In genomic region chr8:104808542-104809413, GRCm38 (mm10) we compare ENCODE assay signal across 19 mouse cellular contexts. TPM values are rescaled to one million over a fixed set of nuclear protein-coding genes. Genes with fewer than 3 reads are reported as not detected.
DNase-seq lines count a peak whose midpoint lies in the region; ATAC-seq and TF ChIP-seq lines count a peak whose summit lies in the region.
"Had no signal": no experiment of that assay in that cellular context is flagged by ENCODE, and none has a peak within 500 bp of the region (broad histone marks: within the 10 kb centered on the region; RNA-seq: fewer than 3 reads in every experiment).

No protein-coding gene starts in this region.

- no peak overlapping the region for H3K27ac ChIP-seq in intestine, postnatal 0 days (ENCODE audit: low read depth, low read length)
- H3K27ac ChIP-seq in midbrain, embryonic 15.5 days: no peak overlapping the region
- H3K27ac ChIP-seq: embryonic facial prominence, embryonic 13.5 days; forebrain, embryonic 10.5 days; heart, adult 2 months; kidney, embryonic 15.5 days; limb, embryonic 10.5 days; lung, embryonic 15.5 days had no signal

- H3K4me1 ChIP-seq in intestine, postnatal 0 days (replicated peaks; ENCODE audit: control insufficient read depth, insufficient read depth, low read length): no peaks in the 10 kb centered on the region
- H3K4me1 ChIP-seq in midbrain, embryonic 15.5 days: peaks cover 3% of the 10 kb centered on the region; the same call in 1 of the 2 replicates
- H3K4me1 ChIP-seq: embryonic facial prominence, embryonic 13.5 days; kidney, embryonic 15.5 days; lung, embryonic 15.5 days had no signal

- no peaks in the 10 kb centered on the region for H3K36me3 ChIP-seq in intestine, postnatal 0 days (ENCODE audit: control insufficient read depth, insufficient read depth)
- no peaks in the 10 kb centered on the region for H3K36me3 ChIP-seq in midbrain, embryonic 15.5 days (replicated peaks)
- H3K36me3 ChIP-seq: embryonic facial prominence, embryonic 13.5 days; forebrain, embryonic 10.5 days; kidney, embryonic 15.5 days; limb, embryonic 10.5 days; lung, embryonic 15.5 days had no signal

- no peaks in the 10 kb centered on the region for H3K27me3 ChIP-seq in intestine, postnatal 0 days (replicated peaks; ENCODE audit: control insufficient read depth, insufficient read depth, low read length)
- no peaks in the 10 kb centered on the region for H3K27me3 ChIP-seq in midbrain, embryonic 15.5 days (replicated peaks)
- H3K27me3 ChIP-seq: embryonic facial prominence, embryonic 13.5 days; kidney, embryonic 15.5 days; lung, embryonic 15.5 days had no signal

- H3K9me3 ChIP-seq in intestine, postnatal 0 days (ENCODE audit: control insufficient read depth): no peaks in the 10 kb centered on the region
- no peaks in the 10 kb centered on the region for H3K9me3 ChIP-seq in midbrain, embryonic 15.5 days
- H3K9me3 ChIP-seq: embryonic facial prominence, embryonic 13.5 days; forebrain, embryonic 10.5 days; kidney, embryonic 15.5 days; limb, embryonic 10.5 days; lung, embryonic 15.5 days had no signal

- H3K4me3 ChIP-seq in intestine, postnatal 0 days (ENCODE audit: low read depth, low read length): no peak overlapping the region
- H3K4me3 ChIP-seq in midbrain, embryonic 15.5 days: no peak overlapping the region
- H3K4me3 ChIP-seq: embryonic facial prominence, embryonic 13.5 days; forebrain, embryonic 10.5 days; heart, adult 2 months; kidney, embryonic 15.5 days; limb, embryonic 10.5 days; lung, embryonic 15.5 days had no signal

- 39% methylated on average over 7 of the region's 7 CpGs for WGBS in intestine, postnatal 0 days
- WGBS in midbrain, embryonic 15.5 days: 89% methylated on average over 7 of the region's 7 CpGs

- H3K4me2 ChIP-seq in intestine, postnatal 0 days (replicated peaks; ENCODE audit: low read depth): no peak overlapping the region
- no peak overlapping the region for H3K4me2 ChIP-seq in midbrain, embryonic 15.5 days
- H3K4me2 ChIP-seq: embryonic facial prominence, embryonic 13.5 days; kidney, embryonic 15.5 days; lung, embryonic 15.5 days had no signal

- no peak overlapping the region for H3K9ac ChIP-seq in intestine, postnatal 0 days (ENCODE audit: low read depth, low read length)
- no peak overlapping the region for H3K9ac ChIP-seq in midbrain, embryonic 15.5 days
- H3K9ac ChIP-seq: embryonic facial prominence, embryonic 13.5 days; kidney, embryonic 15.5 days; lung, embryonic 15.5 days had no signal

- TF ChIP-seq CTCF in intestine, postnatal 0 days (IDR thresholded peaks at IDR 0.05; ENCODE audit: low read depth): no peak

- peak; percentile 17 to 62 for DNase-seq in adrenal gland, adult (ENCODE audit: inconsistent age in 2 of 2, low spot score in 1 of 2)
- no peak for DNase-seq in adrenal gland, postnatal 4 days (ENCODE audit: low spot score in 2 of 2)
- DNase-seq in adrenal gland, adult 8-10 months: peak; percentile 3
- peak; percentile 33 for DNase-seq in cerebellum, adult 8-10 months
- DNase-seq in frontal cortex, postnatal 14 days (ENCODE audit: low spot score in 2 of 2): no peak
- no peak for DNase-seq in layer of hippocampus, adult 9-10 months (ENCODE audit: low spot score)
- DNase-seq: heart, adult 2 months; thymus, postnatal 14 days had no signal

- ATAC-seq in intestine, postnatal 0 days: peak; percentile 61
- ATAC-seq in midbrain, embryonic 15.5 days (replicated peaks): no peak
- ATAC-seq: hindbrain, embryonic 16.5 days had no signal

RNA-seq across cellular contexts. Expression of gene Ces2b, which starts 22.6 kb away (rescaled TPM):
- 1 to 10 TPM; 2.8 to 8.4 TPM for total RNA-seq in adrenal gland, postnatal 4 days (2021)
- under 1 TPM; 0.10 to 0.70 (median 0.42) TPM for total RNA-seq in adrenal gland, adult 8-10 months (2022)
- polyA plus RNA-seq in intestine, postnatal 0 days (2015; fragmentation: Nextera tagmentation; extraction: Ambion mirVana): 0.52 and 1.2 TPM in 2 replicates
- polyA plus RNA-seq in midbrain, embryonic 15.5 days (2015; fragmentation: Nextera tagmentation; extraction: Ambion mirVana): 0.28 and 0.42 TPM in 2 replicates
- total RNA-seq: megakaryocyte-erythroid progenitor cell, adult 5-6 weeks had no signal

RNA-seq across cellular contexts. Expression of gene Ces2c, which starts 38.1 kb away (rescaled TPM):
- under 1 TPM in 1 of 2 experiments, not detected in 1; 0.34 TPM for total RNA-seq in adrenal gland, postnatal 4 days (2021)
- total RNA-seq in adrenal gland, adult 8-10 months (2022): not detected
- polyA plus RNA-seq in intestine, postnatal 0 days (2015; fragmentation: Nextera tagmentation; extraction: Ambion mirVana): 6.1 and 7.2 TPM in 2 replicates
- polyA plus RNA-seq in midbrain, embryonic 15.5 days (2015; fragmentation: Nextera tagmentation; extraction: Ambion mirVana): not detected in 2 replicates
- total RNA-seq: heart, adult 2 months; heart, postnatal 25 days; layer of hippocampus, adult 8-10 months; megakaryocyte-erythroid progenitor cell, adult 5-6 weeks had no signal
- polyA plus RNA-seq: embryonic facial prominence, embryonic 13.5 days; forebrain, embryonic 10.5 days; heart, adult 2 months; hindbrain, embryonic 16.5 days; limb, embryonic 10.5 days; lung, embryonic 15.5 days had no signal

Comparison
In these comparisons a context has a peak if more than half of its experiments do, and no peak if none do; other contexts are left out.
1. DNase-seq: peak in adrenal gland, adult (2 of 2), adrenal gland, adult 8-10 months (single experiment) and cerebellum, adult 8-10 months (single experiment); none in adrenal gland, postnatal 4 days (0 of 2), frontal cortex, postnatal 14 days (0 of 2) and layer of hippocampus, adult 9-10 months (single experiment).